Mouse (Mus musculus) erythroid progenitor cell, adult 5-6 weeks (primary cell): ENCODE measurements around the gene Sp3. TPM values are rescaled to one million over a fixed set of nuclear protein-coding genes. Genes with fewer than 3 reads are reported as not detected.
"Not testable (repeated sequence)": the region's sequence is repeated elsewhere in the genome, so short reads cannot be mapped to it uniquely, and the experiment has no call there.

Experiments used
- ATAC-seq: replicated peaks from 2 replicates; pipeline ENCODE4 v1.8.0; 2016; ENCODE audit warnings: moderate number of reproducible peaks, mild to moderate bottlenecking, moderate TSS enrichment, inconsistent platforms; ENCODE audit not compliant: poor library complexity, low FRiP score, severe bottlenecking
- total RNA-seq, 2 experiments: library from RNA; stranded (forward) in 1 of 2; stranded (reverse) in 1 of 2; fragments of 150-400 nt in 1 of 2; fragments of 186-747, 209-891 nt in 1 of 2; gene quantifications; 2 replicates each; pipeline versions ENCODE4 v1.2.3 to v1.2.4; 2015 to 2017; ENCODE audit warnings: low replicate concordance in 2 of 2

The Sp3 gene
- total RNA-seq, 2 experiments from 2014 or later = 216 to 249 TPM

DNA sequence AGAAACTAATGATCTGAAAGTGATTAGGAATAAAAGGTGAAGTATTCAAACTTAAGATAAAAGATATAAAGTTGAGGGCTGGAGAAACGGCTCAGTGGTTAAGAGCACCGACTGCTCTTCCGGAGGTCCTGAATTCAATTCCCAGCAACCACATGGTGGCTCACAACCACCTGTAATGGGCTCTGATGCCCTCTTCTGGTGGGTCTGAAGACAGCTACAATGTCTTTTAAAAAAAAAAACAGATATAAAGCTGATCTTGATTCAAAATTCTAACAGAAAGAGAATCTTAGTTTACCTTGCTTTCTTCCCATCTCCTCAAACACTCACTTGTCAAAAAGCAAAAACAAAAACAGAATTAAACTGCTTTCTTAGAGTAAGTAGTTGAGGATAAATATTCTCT is 23.8 kb downstream of the Sp3 start:
- no peak for ATAC-seq

- no peak for ATAC-seq
Measured at GRCm38 (mm10) chr2:72952979-72953378, 27.3 kb downstream of the Sp3 start.

DNA sequence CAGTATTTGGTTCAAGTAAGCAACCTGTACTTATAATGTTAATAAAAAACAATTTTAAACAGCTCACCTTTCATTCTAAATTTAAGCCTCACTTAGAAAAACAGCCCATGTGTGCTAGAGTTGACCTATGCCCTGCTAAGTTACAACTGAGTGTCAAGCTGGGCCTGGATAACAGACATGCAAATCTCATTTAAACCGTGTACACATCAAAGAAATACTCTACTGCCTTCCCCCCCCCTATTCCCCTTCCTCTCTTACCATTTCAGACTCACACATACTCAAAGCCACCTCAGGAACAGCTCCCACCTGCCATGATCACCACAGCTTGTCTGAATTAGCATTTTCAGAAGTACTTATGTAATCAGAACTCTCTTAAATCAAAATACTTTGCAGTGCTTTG is 44.3 kb downstream of the Sp3 start:
- ATAC-seq = no peak

DNA sequence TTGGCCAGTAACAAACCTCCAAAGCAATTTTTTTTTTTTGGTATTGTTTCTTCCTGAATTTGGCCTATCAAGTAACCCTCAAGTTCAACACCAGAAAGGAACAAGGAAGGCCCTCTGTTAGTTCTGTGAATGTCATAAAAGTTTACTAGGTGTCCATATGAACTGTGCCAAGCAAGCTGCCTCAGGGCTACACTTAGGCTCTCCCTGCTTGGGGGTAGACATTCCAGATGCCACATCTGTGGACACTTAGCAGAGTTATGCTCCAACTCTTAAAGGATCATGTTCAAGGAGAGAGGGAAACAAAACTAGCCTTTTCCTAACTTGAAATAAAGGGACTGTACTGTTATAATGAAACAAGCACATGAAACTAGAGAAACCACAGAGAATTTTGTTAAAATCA is 48.1 kb downstream of the Sp3 start:
- ATAC-seq = no peak

GRCm38 (mm10) chr2:72924981-72925380 is 55.3 kb downstream of the Sp3 start:
- ATAC-seq = no peak

DNA sequence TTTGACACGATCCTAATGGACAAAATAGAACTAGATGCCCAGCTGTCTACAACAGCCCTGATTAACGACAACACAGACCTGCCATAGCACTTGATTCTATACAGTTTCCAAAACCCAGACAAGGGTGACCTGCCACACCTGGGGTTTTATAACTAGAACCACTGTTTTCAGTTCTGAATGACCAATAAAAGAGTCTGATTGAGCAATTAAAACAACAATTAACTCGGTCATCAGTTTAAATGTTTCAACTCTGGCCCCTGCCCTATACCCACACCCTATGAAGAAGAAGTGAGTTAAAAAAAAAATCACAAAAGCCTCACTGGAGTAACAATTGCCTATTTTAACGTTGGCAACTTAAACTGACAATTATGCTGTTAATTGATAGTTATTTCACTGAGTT is 64.1 kb downstream of the Sp3 start:
- no peak for ATAC-seq

DNA sequence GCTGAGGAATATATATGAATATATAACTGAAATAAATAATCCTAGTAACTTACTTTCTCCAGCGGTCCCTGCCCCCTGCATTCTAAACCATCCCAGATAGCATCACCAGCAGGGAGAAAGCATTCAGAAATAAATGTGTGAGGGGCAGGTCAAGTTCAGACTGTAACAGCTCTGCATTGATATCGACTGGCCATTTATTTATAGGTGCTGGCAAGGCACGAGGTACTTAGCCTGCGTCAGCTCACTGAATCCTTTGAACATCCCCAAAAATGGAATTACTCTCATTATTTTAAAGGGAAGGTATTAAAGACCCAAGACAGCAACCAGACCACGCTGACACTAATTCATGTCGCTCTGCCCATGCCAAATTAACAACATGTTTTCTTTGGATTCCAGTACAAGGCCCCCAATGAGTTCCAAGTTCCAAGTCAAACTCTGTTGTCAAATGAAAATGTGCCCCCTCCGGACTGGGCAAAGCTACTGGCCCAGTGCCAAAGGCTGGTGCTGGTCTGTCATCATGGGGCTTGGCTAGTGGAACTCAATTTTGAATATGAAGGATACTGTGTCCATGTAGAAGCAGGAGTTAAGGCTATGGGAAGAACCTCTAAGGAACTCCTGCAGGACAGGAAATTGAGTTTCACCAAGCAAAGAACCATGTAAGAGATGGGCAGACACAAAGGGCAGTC is 64.9 kb downstream of the Sp3 start:
- no peak for ATAC-seq

GRCm38 (mm10) chr2:72913458-72913760 is 66.8 kb downstream of the Sp3 start:
- ATAC-seq = no peak

- no peak for ATAC-seq
Measured at GRCm38 (mm10) chr2:72912708-72913457, 67.4 kb downstream of the Sp3 start.

DNA sequence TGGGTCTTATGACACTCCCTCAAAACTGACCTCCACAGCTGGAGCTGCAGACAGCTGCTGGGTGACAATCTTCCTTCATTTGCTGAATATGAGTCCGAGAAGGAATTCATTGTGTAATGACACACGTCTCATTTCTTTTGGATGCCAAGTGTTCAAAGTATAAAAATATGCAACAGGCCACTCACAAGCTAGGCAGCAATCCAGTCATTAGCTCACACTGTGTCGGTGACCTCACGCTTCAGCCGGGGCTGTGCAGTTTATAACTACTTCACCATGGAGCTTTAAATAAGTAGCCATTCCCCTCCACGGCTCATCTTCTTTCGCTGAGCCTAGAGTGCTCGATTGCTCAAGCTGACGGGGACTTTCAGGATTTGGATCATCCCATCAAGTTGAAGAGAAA is 68.7 kb downstream of the Sp3 start:
- ATAC-seq = no peak

GRCm38 (mm10) chr2:72909046-72909445 is 71.2 kb downstream of the Sp3 start:
- no peak for ATAC-seq

DNA sequence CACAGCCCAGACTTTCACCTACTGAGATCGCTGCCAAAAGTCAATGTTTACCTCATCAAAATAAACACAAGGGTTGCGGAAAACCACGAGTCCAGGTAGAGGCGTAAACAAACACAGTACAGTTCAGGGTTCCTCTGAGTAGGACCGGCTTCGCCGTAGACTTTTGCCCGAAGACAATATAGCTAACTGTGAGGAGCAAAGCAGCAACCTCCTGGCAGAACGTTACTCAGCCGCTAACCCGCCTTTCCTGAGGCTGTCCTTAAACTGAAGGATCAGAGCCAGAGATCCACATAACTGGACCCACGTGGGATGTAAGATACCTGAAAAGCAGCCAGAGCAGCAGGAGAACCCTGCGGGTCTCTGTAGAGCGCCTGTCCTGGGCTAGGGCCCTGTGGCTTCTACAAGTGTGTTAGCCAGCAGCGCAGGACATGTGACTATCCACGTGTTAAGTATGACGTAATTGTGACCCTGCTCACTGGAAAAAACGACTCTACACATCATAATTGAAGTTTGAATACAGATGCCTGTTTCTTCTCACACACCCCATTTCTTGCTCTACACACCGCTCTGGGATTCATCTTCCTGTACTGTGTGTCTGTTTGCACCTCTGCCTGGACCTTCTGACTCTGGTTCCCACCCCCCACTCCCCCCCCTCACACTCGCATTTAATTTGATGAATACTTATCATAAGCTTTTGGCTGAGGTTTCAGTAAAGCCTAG is 71.9 kb downstream of the Sp3 start:
- ATAC-seq = no peak

- no peak for ATAC-seq
Measured at GRCm38 (mm10) chr2:72906745-72907144, 73.5 kb downstream of the Sp3 start.

DNA sequence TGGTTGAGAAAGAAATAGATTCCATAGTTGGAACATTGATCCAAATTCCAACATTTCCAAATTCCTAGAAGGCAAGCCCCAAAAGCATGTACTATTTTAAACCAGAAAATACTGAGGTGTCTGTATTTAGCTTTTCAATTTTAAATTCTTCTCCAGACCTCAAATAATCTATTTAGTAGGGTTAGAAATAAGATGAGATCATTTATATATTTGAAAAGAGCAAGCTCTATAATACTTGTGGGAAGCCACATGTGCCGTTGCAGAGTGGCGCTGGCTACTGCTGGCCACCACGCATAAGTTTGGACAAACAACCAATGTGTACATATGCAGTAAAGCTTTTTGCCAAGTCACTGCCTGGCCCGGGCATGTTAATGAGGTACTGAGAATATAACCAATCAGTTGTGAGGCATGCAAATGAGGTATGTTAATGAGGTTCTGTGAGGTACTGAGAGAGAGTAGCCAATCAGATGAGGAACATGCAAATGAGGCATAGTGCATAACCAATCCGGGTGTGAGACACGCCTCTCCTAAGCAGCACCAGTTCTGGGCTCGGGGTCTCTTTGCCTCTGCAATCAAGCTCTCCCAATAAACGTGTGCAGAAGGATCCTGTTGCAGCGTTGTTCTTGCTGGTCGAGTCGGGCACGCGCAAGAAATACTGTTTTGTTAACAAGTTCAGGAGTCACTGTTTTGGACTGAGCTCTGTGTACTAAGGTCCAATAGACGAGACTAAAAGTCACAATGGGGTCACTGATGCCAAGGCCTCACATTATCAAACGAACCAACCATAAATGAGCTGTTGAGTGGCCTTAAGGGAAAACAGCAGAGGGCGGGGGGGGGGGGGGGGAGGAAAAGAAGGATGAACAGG is 77.2 kb downstream of the Sp3 start:
- not testable (repeated sequence) for ATAC-seq

- no peak for ATAC-seq
Measured at GRCm38 (mm10) chr2:72898782-72899305, 81.4 kb downstream of the Sp3 start.

- no peak for ATAC-seq
Measured at GRCm38 (mm10) chr2:72898094-72898781, 82.0 kb downstream of the Sp3 start.

DNA sequence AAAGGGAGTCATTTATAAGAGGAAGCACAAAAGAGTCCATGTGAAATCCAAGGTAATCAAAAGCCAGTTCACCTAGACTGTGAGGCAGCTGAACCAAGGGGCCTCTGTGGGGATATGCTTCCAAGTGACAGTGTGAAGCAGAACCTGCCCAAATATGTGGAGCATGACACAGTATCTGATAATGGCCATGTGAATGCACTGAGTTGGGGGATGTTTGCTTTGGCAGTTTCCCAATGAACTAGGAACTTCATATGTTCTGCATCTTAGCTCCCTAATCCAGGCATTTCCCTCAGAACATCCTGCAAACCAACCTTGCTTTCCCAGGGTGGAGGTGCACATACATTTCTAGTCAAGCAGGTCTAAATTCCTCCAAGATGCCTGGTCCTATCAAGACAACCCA is 90.4 kb downstream of the Sp3 start:
- no peak for ATAC-seq
